Mouse (Mus musculus): Measurements from ENCODE around the gene Abcc10. TPM values are rescaled to one million over a fixed set of nuclear protein-coding genes. Genes with fewer than 3 reads are reported as not detected.

Gene Abcc10
- polyA plus RNA-seq (2012; rRNA removed) (15.5 and 20.9 TPM in 2 replicates), polyA plus RNA-seq (2014; fragmentation: Nextera tagmentation; extraction: Ambion mirVana) (5.8 and 7.3 TPM in 2 replicates)

- Histone ChIP-seq H3K4me1 (ENCODE audit: control insufficient read depth, insufficient read depth, low read length) (peaks cover 7% of the 10 kb centered on the region), H3K27me3 (ENCODE audit: control insufficient read depth, insufficient read depth, low read length) (no peaks in the 10 kb centered on the region), H3K27ac (replicated peaks; ENCODE audit: low read depth, low read length) (peak within 1 kb of the TSS; percentile 81), H3K4me3 (replicated peaks; ENCODE audit: low read length) (peak within 1 kb of the TSS; percentile 71), H3K36me3 (ENCODE audit: control insufficient read depth, insufficient read depth, low read length) (peaks cover 4% of the 10 kb centered on the region; the same call in 1 of the 2 replicates), H3K4me2 (replicated peaks; ENCODE audit: low read depth, low read length, severe bottlenecking) (peak within 1 kb of the TSS; percentile 86), H3K9me3 (ENCODE audit: control insufficient read depth, low read length) (no peaks in the 10 kb centered on the region), H3K9ac (ENCODE audit: low read depth, low read length, severe bottlenecking) (peak within 1 kb of the TSS; percentile 75)
- ATAC-seq (ENCODE audit: low FRiP score, low read depth): peak; percentile 98
- TF ChIP-seq POLR2A (IDR thresholded peaks at IDR 0.05; ENCODE audit: borderline replicate concordance, extremely low read depth, insufficient read depth, insufficient read length): peak; percentile 95
- DNase-seq (ENCODE audit: low spot score): peak; percentile 97
- WGBS: 5% methylated on average over 40 of the region's 40 CpGs
Measured at GRCm38 (mm10) chr17:46327906-46328534, at the start of gene Abcc10. Gene Abcc10 (minus strand): TSS chr17:46328352.

GRCm38 (mm10) chr17:46371783-46372182 lies 43.6 kb upstream of the Abcc10 start:
- no peak for TF ChIP-seq POLR2A (IDR thresholded peaks at IDR 0.05; ENCODE audit: borderline replicate concordance, extremely low read depth, insufficient read depth, insufficient read length)
- Histone ChIP-seq H3K27ac (replicated peaks; ENCODE audit: low read depth, low read length) (no peak overlapping the region), H3K9me3 (ENCODE audit: control insufficient read depth, low read length) (no peaks in the 10 kb centered on the region), H3K36me3 (ENCODE audit: control insufficient read depth, insufficient read depth, low read length) (no peaks in the 10 kb centered on the region), H3K4me2 (replicated peaks; ENCODE audit: low read depth, low read length, severe bottlenecking) (no peak overlapping the region), H3K4me1 (ENCODE audit: control insufficient read depth, insufficient read depth, low read length) (no peaks in the 10 kb centered on the region), H3K4me3 (replicated peaks; ENCODE audit: low read length) (no peak overlapping the region), H3K27me3 (ENCODE audit: control insufficient read depth, insufficient read depth, low read length) (no peaks in the 10 kb centered on the region), H3K9ac (ENCODE audit: low read depth, low read length, severe bottlenecking) (no peak overlapping the region)
- no peak for DNase-seq (ENCODE audit: low spot score)
- WGBS: 72% methylated on average over 3 of the region's 3 CpGs
- ATAC-seq (ENCODE audit: low FRiP score, low read depth): no peak

DNA sequence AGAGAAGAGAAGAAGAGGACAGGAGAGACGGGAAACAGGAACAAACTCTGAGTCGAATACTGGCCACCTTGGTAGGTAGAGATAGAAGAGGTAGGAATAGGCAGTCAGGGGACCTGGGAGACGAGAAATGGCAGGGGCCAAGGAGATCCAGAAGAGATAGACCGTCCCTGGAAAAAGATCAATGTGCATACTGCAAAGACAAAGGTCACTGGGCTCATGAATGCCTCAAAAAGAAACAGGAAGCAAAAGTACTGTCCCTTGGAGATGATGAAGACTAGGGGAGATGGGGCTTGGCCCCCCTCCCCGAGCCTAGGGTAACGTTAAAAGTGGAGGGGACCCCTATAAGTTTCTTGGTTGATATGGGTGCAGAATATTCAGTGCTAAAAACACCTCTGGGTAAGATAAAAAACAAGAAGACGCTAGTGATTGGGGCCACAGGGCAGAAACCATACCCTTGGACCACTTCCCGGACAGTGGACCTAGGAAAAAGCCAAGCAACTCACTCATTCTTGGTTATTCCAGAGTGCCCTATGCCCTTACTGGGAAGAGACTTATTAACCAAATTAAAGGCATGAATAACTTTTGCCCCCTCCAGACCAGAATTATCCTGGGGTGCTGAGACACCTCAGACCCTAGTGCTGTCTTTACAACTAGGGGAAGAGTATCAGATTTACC lies 23.0 kb upstream of the Abcc10 start:
- ATAC-seq (ENCODE audit: low FRiP score, low read depth) (no peak), DNase-seq (ENCODE audit: low spot score) (no peak)
- H3K4me2 ChIP-seq (replicated peaks; ENCODE audit: low read depth, low read length, severe bottlenecking): no peak overlapping the region
- 88% methylated on average over 8 of the region's 8 CpGs for WGBS
- no peak overlapping the region for H3K9ac ChIP-seq (ENCODE audit: low read depth, low read length, severe bottlenecking)
- no peak overlapping the region for H3K27ac ChIP-seq (replicated peaks; ENCODE audit: low read depth, low read length)
- no peak for TF ChIP-seq POLR2A (IDR thresholded peaks at IDR 0.05; ENCODE audit: borderline replicate concordance, extremely low read depth, insufficient read depth, insufficient read length)
- no peaks in the 10 kb centered on the region for H3K27me3 ChIP-seq (ENCODE audit: control insufficient read depth, insufficient read depth, low read length)
- H3K9me3 ChIP-seq (ENCODE audit: control insufficient read depth, low read length): no peaks in the 10 kb centered on the region
- H3K4me1 ChIP-seq (ENCODE audit: control insufficient read depth, insufficient read depth, low read length): no peaks in the 10 kb centered on the region
- H3K4me3 ChIP-seq (replicated peaks; ENCODE audit: low read length): no peak overlapping the region
- no peaks in the 10 kb centered on the region for H3K36me3 ChIP-seq (ENCODE audit: control insufficient read depth, insufficient read depth, low read length)

GRCm38 (mm10) chr17:46341208-46341607 lies 13.1 kb upstream of the Abcc10 start:
- H3K4me1 ChIP-seq (ENCODE audit: control insufficient read depth, insufficient read depth, low read length): no peaks in the 10 kb centered on the region
- H3K36me3 ChIP-seq (ENCODE audit: control insufficient read depth, insufficient read depth, low read length): no peaks in the 10 kb centered on the region
- no peak for DNase-seq (ENCODE audit: low spot score)
- no peak for TF ChIP-seq POLR2A (IDR thresholded peaks at IDR 0.05; ENCODE audit: borderline replicate concordance, extremely low read depth, insufficient read depth, insufficient read length)
- H3K9ac ChIP-seq (ENCODE audit: low read depth, low read length, severe bottlenecking): no peak overlapping the region
- no peaks in the 10 kb centered on the region for H3K9me3 ChIP-seq (ENCODE audit: control insufficient read depth, low read length)
- 75% methylated on average over 7 of the region's 7 CpGs for WGBS
- no peak overlapping the region for H3K4me2 ChIP-seq (replicated peaks; ENCODE audit: low read depth, low read length, severe bottlenecking)
- no peak for ATAC-seq (ENCODE audit: low FRiP score, low read depth)
- no peaks in the 10 kb centered on the region for H3K27me3 ChIP-seq (ENCODE audit: control insufficient read depth, insufficient read depth, low read length)
- H3K27ac ChIP-seq (replicated peaks; ENCODE audit: low read depth, low read length): no peak overlapping the region
- H3K4me3 ChIP-seq (replicated peaks; ENCODE audit: low read length): no peak overlapping the region

- no peaks in the 10 kb centered on the region for H3K9me3 ChIP-seq (ENCODE audit: control insufficient read depth, low read length)
- no peak overlapping the region for H3K4me3 ChIP-seq (replicated peaks; ENCODE audit: low read length)
- TF ChIP-seq POLR2A (IDR thresholded peaks at IDR 0.05; ENCODE audit: borderline replicate concordance, extremely low read depth, insufficient read depth, insufficient read length): no peak
- 33% methylated on average over 5 of the region's 5 CpGs for WGBS
- H3K27me3 ChIP-seq (ENCODE audit: control insufficient read depth, insufficient read depth, low read length): no peaks in the 10 kb centered on the region
- no peak overlapping the region for H3K27ac ChIP-seq (replicated peaks; ENCODE audit: low read depth, low read length)
- ATAC-seq (ENCODE audit: low FRiP score, low read depth): no peak
- no peak for DNase-seq (ENCODE audit: low spot score)
- H3K4me1 ChIP-seq (ENCODE audit: control insufficient read depth, insufficient read depth, low read length): no peaks in the 10 kb centered on the region
- no peak overlapping the region for H3K9ac ChIP-seq (ENCODE audit: low read depth, low read length, severe bottlenecking)
- no peaks in the 10 kb centered on the region for H3K36me3 ChIP-seq (ENCODE audit: control insufficient read depth, insufficient read depth, low read length)
- H3K4me2 ChIP-seq (replicated peaks; ENCODE audit: low read depth, low read length, severe bottlenecking): no peak overlapping the region
Measured at GRCm38 (mm10) chr17:46336475-46336874, 8.3 kb upstream of the Abcc10 start.
